Mouse (Mus musculus) gonadal fat pad, adult 2 months (tissue): ENCODE results near the gene Fcrl5. TPM values are rescaled to one million over a fixed set of nuclear protein-coding genes. Genes with fewer than 3 reads are reported as not detected.

Source experiments
- DNase-seq: peaks from one replicate; pipeline ENCODE4 v3.0.0-alpha.2; 2012; ENCODE audit warnings: low read depth
- polyA plus RNA-seq: library from polyadenylated mRNA; depleted of rRNA; stranded (reverse); fragments of >200 nt; gene quantifications from 2 replicates; pipeline ENCODE4 v1.2.3, GENCODE M21; 2012

Fcrl5 gene
- polyA plus RNA-seq, 1 experiment, result 0.07 TPM

GRCm38 (mm10) chr3:87500088-87501055, 64.8 kb downstream of the Fcrl5 start:
- DNase-seq, result no peak

DNA sequence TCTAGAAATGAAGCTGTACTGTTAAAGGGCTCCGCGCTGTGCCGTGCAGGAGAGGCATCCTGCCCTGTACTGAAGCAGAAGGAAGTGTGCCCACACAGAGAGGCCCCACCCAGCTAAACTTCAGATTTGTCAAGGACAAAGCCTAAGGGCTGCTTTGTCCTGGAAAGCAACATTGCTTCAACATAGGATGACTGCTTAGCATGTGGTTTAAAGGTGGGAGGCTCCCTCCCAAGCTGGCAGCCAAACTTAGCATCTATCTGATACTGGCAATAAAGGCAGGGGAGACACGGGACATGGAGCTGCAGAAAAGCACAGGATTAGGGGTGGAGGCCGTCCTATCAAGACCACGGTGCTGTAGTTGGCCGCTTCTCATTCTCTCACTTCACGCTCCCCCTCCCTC, 65.6 kb downstream of the Fcrl5 start:
- DNase-seq, result no peak

- no peak for DNase-seq
Measured at GRCm38 (mm10) chr3:87502771-87503170, 67.2 kb downstream of the Fcrl5 start.

DNA sequence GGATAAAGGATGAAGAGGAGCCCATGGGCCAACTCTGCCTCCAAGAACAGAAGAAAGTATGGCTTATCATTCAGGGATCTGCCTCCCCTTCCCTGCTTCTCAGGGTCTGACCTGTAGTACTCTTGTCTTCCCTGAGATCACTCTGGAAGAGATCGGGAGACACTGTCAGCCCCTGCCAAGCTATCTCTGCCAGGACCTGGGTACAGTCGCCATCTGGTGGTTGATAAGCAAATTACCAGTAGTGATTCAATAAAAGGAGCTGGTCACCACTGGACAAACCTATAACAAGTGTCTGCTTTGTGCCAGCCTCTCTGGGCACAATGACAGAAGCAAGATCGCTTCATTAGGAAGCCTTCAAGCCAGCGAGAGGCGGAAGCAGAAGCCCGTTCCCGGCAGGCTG, 68.8 kb downstream of the Fcrl5 start:
- no peak for DNase-seq

- DNase-seq, result no peak
Measured at GRCm38 (mm10) chr3:87504749-87505425, 69.3 kb downstream of the Fcrl5 start.

- DNase-seq, result no peak
Measured at GRCm38 (mm10) chr3:87506456-87507416, 71.2 kb downstream of the Fcrl5 start.

DNA sequence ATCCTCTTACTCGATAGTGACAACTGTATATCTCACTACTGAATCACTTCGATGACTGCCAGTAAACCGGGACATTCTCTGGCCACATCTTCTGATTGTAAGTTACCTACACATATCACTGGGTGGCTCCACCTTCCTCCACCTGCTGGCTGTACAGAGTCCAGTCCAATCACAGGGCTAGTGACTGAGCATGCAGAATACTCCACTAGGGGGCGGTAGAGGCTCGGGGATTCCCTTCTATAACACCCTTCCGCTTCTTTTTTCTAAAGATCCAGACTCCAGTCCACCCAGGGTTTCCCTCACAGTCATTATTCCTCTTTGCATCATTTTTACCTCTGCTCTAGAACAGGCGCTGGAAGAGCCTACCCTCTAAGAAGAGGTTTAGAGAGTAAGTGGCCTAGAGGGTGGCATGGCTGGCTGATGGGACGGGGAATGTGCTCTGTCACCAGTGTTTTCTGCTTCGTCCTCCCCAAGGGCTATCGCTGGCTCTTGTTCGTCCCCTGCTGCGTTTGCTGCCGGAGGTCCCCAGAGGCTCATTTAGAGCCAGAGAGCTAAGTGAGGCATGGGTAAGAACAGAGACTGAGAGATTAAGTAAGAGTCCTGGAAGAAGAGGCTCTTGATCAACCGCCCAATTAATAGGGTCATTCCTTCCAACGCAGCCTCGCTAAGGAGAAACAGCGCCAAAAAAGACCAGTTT, 72.8 kb downstream of the Fcrl5 start:
- DNase-seq, result no peak

DNA sequence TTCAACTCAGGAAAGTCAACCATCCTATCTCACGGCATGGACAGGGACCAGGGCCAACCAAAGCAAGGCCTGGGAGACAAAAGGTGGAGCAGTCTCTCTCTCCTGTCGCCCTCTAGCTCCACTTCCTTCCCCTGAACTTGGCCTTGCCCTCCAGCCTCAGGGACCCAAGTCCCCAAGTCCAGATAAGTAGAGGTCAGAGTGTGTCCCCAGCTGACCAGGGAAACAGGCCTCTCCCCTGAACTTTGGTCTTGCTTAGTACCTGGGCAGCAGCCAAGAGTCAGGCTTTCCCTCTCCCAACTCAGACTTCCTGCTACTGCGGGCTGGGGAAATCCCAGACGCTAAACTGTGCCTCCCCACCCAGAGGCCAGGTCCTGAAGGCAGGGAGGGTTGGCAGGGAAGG, 73.5 kb downstream of the Fcrl5 start:
- DNase-seq, result no peak

- no peak for DNase-seq
Measured at GRCm38 (mm10) chr3:87510832-87511231, 75.3 kb downstream of the Fcrl5 start.

- DNase-seq, result no peak
Measured at GRCm38 (mm10) chr3:87511971-87512765, 76.6 kb downstream of the Fcrl5 start.

DNA sequence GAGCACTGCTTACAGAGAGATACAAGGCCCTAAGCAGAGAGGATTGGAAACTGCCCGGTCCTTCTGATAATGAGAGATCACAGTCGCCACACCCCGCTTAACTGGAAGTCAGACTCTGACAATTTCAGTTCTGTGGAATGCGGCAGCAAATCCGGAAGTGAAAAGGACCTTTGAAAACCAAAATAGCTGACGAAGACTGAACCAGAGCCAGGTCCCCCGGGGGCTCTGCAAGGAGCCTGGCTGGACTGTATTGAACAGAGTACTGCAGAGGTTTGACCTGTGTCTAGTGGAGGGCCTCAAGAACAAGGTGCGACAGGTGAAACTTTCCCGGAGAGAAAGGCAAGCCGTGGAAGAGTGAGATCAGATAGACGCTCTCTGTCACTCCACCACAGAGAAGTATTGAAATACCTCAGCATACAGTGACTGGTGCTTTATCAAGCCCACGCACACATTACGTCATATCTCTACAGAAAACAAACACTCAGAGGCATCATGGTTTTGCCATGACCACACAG, 80.1 kb downstream of the Fcrl5 start:
- no peak for DNase-seq

GRCm38 (mm10) chr3:87518425-87518824, 82.9 kb downstream of the Fcrl5 start:
- no peak for DNase-seq

DNA sequence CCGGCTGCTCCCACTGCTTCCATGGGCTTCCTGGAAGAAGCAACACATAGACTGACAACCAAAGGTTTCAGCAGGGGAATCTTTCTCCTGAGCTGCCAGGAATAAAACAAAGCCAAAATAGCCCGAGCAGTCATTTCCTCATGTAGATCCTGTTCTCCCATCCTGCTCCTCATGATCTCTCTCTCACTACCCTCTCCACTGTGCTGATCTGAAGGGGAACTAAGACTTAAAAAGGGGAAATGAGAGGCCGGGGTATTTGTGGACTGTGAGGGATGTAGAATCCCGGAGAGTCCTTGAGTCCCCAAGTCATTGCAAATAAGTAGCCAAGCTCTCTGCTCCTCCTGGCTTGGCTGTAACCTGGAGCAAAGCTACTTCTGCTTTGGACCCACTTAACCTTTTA, 85.6 kb downstream of the Fcrl5 start:
- no peak for DNase-seq

- no peak for DNase-seq
Measured at GRCm38 (mm10) chr3:87521833-87522232, 86.3 kb downstream of the Fcrl5 start.

GRCm38 (mm10) chr3:87523701-87524100, 88.1 kb downstream of the Fcrl5 start:
- no peak for DNase-seq

GRCm38 (mm10) chr3:87525043-87525836, 89.7 kb downstream of the Fcrl5 start, which contains the start of gene Etv3:
Gene Etv3, plus strand, starts transcription at chr3:87525407.
- DNase-seq, result no peak

- DNase-seq, result no peak
Measured at GRCm38 (mm10) chr3:87525837-87526570, 90.4 kb downstream of the Fcrl5 start.

GRCm38 (mm10) chr3:87527139-87527538, 91.6 kb downstream of the Fcrl5 start:
- no peak for DNase-seq
